Mouse (Mus musculus) hindbrain, embryonic 11.5 days (tissue): ENCODE results near the gene Mdga2. TPM values are rescaled to one million over a fixed set of nuclear protein-coding genes. Genes with fewer than 3 reads are reported as not detected.

ENCODE experiments used
- ATAC-seq: fragments of 200-750 bp; cut with Nextera tagmentation; 2 replicates; pipeline ENCODE4 v1.8.0; 2017; ENCODE audit warnings: mild to moderate bottlenecking, moderate TSS enrichment, moderate library complexity; ENCODE audit not compliant: low FRiP score
- DNase-seq: peaks from one replicate; pipeline ENCODE4 v3.0.0-alpha.2; 2015; ENCODE audit warnings: low spot score
- H3K27ac ChIP-seq: fragments of 300-500 bp; sonication (generic); 2 replicates; pipeline ENCODE4 v1.5.1; 2014; ENCODE audit warnings: mild to moderate bottlenecking, low read depth, low read length
- H3K27me3 ChIP-seq: fragments of 300-500 bp; sonication (generic); 2 replicates; pipeline ENCODE4 v1.6.1; 2014; ENCODE audit warnings: mild to moderate bottlenecking, low read length, moderate library complexity, mixed read lengths; ENCODE audit not compliant: control insufficient read depth, insufficient read depth
- H3K36me3 ChIP-seq: fragments of 300-500 bp; sonication (generic); 2 replicates; pipeline ENCODE4 v1.6.1; 2014; ENCODE audit warnings: mild to moderate bottlenecking, low read length, moderate library complexity, mixed read lengths; ENCODE audit not compliant: control insufficient read depth, insufficient read depth
- H3K4me1 ChIP-seq: fragments of 300-500 bp; sonication (generic); replicated peaks from 2 replicates; pipeline ENCODE4 v1.6.1; 2014; ENCODE audit warnings: low read length, mixed read lengths; ENCODE audit not compliant: control insufficient read depth, insufficient read depth
- H3K4me2 ChIP-seq: fragments of 300-500 bp; sonication (generic); replicated peaks from 2 replicates; pipeline ENCODE4 v1.6.1; 2014; ENCODE audit warnings: mild to moderate bottlenecking, low read depth, low read length
- H3K4me3 ChIP-seq: fragments of 300-500 bp; sonication (generic); 2 replicates; pipeline ENCODE4 v1.5.1; 2014; ENCODE audit warnings: low read depth, low read length
- H3K9ac ChIP-seq: fragments of 300-500 bp; sonication (generic); 2 replicates; pipeline ENCODE4 v1.6.1; 2014; ENCODE audit warnings: low read depth, low read length
- H3K9me3 ChIP-seq: fragments of 300-500 bp; sonication (generic); 2 replicates; pipeline ENCODE4 v1.6.1; 2016; ENCODE audit warnings: low read length; ENCODE audit not compliant: control insufficient read depth
- WGBS: fragments of 180-500 bp; shearing (Covaris S2); extraction: QIAGEN DNeasy Blood & Tissue Kit; methylation state at CpG from one replicate; pipeline ENCODE4 v1.1.7; 2014; 5-methylcytosine and 5-hydroxymethylcytosine counted together
- polyA plus RNA-seq: library from polyadenylated mRNA; unstranded; fragments of >200 nt; fragmentation: Nextera tagmentation; extraction: Ambion mirVana; gene quantifications from 2 replicates; pipeline ENCODE4 v1.2.1, GENCODE M21; 2014

The Mdga2 gene
- polyA plus RNA-seq, 1 experiment from 2014 or later, result 7.2 TPM

DNA sequence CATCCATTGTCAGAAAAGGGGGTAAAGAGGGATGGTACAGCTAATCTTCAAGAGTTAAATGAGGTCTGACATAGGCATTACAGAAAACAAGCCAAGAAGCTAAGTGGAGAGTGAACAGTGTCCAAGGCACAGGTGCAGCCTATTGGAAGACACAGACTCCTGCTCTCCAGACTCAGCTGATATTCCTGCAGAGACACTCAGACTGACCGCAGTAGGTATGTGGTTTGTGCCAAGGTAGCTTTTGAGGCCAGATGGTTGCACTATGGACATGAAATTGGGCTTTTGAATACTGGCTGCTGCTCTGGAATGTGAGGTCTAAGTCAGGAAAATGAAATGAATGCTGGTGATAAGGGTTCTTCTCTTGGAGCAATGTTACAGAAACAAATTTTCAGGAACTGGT lies 44.2 kb downstream of the Mdga2 start:
- WGBS, result 100% methylated on average over 1 of the region's 1 CpGs
- H3K27ac ChIP-seq, result no peak overlapping the region
- no peaks in the 10 kb centered on the region for H3K9me3 ChIP-seq
- H3K4me1 ChIP-seq, result no peaks in the 10 kb centered on the region
- H3K27me3 ChIP-seq, result no peaks in the 10 kb centered on the region
- ATAC-seq (no peak), DNase-seq (no peak)
- H3K4me3 ChIP-seq, result no peak overlapping the region
- no peak overlapping the region for H3K9ac ChIP-seq
- no peaks in the 10 kb centered on the region for H3K36me3 ChIP-seq
- no peak overlapping the region for H3K4me2 ChIP-seq

DNA sequence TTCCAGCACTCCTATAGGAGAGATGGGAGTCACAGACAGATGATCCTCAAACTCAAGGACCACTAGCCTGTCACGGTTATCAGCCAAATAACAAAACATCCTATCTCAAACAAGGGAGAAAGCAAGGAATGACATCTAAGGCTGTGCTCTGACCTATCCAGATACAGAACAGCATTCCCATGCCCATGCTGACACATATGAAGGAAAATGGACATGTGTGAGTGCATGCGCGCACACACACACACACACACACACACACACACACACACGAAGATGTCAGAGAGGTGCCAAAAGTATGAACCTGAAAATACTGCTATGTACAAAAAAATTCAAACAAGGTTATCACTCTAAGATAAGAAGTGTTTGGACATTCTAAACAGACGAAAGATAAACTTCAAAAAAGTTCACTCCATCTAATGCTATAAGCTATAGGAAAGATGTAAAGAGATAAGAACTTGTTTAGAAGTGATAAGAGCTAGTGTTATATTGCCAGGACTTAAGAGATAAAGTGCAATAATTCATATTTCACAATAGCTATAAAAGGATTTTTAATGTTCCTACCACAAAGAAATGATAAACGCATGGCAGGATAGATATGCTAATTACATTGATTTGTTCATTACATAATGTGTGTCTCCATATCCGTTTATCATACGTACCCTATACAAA lies 65.6 kb downstream of the Mdga2 start:
- DNase-seq, result no peak
- no peak for ATAC-seq
- Histone ChIP-seq H3K9me3 (no peaks in the 10 kb centered on the region), H3K36me3 (no peaks in the 10 kb centered on the region), H3K27ac (no peak overlapping the region), H3K4me3 (no peak overlapping the region), H3K4me1 (no peaks in the 10 kb centered on the region), H3K4me2 (no peak overlapping the region), H3K9ac (no peak overlapping the region), H3K27me3 (no peaks in the 10 kb centered on the region)
- WGBS, result 90% methylated on average over 8 of the region's 8 CpGs

- Histone ChIP-seq H3K4me3 (no peak overlapping the region), H3K27ac (no peak overlapping the region), H3K4me1 (no peaks in the 10 kb centered on the region), H3K9me3 (no peaks in the 10 kb centered on the region), H3K36me3 (no peaks in the 10 kb centered on the region), H3K4me2 (no peak overlapping the region), H3K27me3 (no peaks in the 10 kb centered on the region), H3K9ac (no peak overlapping the region)
- 59% methylated on average over 3 of the region's 3 CpGs for WGBS
- DNase-seq (no peak), ATAC-seq (no peak)
Measured at GRCm38 (mm10) chr12:67153077-67153476, 69.3 kb downstream of the Mdga2 start.

DNA sequence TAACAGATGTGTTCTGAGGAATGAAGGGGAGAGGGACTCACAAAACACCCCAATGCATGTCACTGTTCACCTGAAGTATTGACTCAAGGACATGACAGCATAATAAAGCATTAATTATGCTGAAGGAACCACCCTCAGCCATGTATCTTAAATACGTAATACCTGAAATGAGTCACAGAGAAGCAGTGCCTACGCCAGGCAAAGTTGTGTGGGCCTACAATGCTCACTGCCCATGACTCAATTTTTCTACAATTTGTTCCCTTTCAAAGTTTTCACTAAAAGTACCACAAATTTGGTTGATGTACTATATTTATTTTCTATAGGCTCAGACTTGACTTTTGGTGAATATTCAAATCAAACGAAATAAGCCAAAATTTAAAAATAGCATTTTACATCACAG lies 80.7 kb downstream of the Mdga2 start:
- no peak overlapping the region for H3K9ac ChIP-seq
- ATAC-seq, result no peak
- no peak overlapping the region for H3K4me2 ChIP-seq
- no peak overlapping the region for H3K4me3 ChIP-seq
- H3K9me3 ChIP-seq, result no peaks in the 10 kb centered on the region
- no peaks in the 10 kb centered on the region for H3K4me1 ChIP-seq
- H3K27ac ChIP-seq, result no peak overlapping the region
- no peaks in the 10 kb centered on the region for H3K36me3 ChIP-seq
- WGBS, result 92% methylated on average over 3 of the region's 3 CpGs
- H3K27me3 ChIP-seq, result no peaks in the 10 kb centered on the region
- no peak for DNase-seq

- no peak overlapping the region for H3K4me3 ChIP-seq
- H3K9me3 ChIP-seq, result no peaks in the 10 kb centered on the region
- H3K36me3 ChIP-seq, result no peaks in the 10 kb centered on the region
- H3K4me2 ChIP-seq, result no peak overlapping the region
- WGBS, result 91% methylated on average over 3 of the region's 3 CpGs
- H3K4me1 ChIP-seq, result no peaks in the 10 kb centered on the region
- H3K27me3 ChIP-seq, result no peaks in the 10 kb centered on the region
- no peak overlapping the region for H3K9ac ChIP-seq
- no peak for DNase-seq
- ATAC-seq, result no peak
- H3K27ac ChIP-seq, result no peak overlapping the region
Measured at GRCm38 (mm10) chr12:67140131-67140530, 82.2 kb downstream of the Mdga2 start.

- Histone ChIP-seq H3K4me1 (no peaks in the 10 kb centered on the region), H3K9me3 (no peaks in the 10 kb centered on the region), H3K27me3 (no peaks in the 10 kb centered on the region), H3K36me3 (no peaks in the 10 kb centered on the region), H3K9ac (no peak overlapping the region), H3K4me3 (no peak overlapping the region), H3K4me2 (no peak overlapping the region), H3K27ac (no peak overlapping the region)
- ATAC-seq (no peak), DNase-seq (no peak)
- WGBS, result 91% methylated on average over 2 of the region's 2 CpGs
Measured at GRCm38 (mm10) chr12:67127457-67127856, 94.9 kb downstream of the Mdga2 start.

DNA sequence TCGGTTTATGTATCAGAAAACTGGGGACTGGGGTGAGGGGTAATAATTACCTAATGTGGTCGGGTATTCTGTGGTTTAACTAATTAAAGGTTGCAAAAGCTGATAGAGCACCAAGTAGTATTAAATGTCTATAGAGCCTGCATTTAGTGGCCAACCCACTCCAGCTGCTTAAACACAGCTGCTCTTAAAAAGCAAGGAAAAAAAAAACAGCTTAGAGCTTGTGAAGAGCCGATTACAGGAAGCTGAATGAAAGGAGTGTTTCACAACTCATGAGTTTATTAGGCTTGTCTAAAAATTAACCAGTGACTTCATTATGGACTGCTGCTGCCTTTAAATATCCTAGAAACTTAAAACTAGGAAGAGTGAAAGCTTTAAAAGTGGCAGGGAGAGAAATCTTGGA lies 98.5 kb downstream of the Mdga2 start:
- Histone ChIP-seq H3K27me3 (no peaks in the 10 kb centered on the region), H3K4me3 (no peak overlapping the region), H3K4me1 (no peaks in the 10 kb centered on the region), H3K27ac (no peak overlapping the region), H3K9ac (no peak overlapping the region), H3K4me2 (no peak overlapping the region), H3K36me3 (no peaks in the 10 kb centered on the region), H3K9me3 (no peaks in the 10 kb centered on the region)
- 53% methylated on average over 3 of the region's 3 CpGs for WGBS
- DNase-seq (no peak), ATAC-seq (no peak)

- WGBS, result 86% methylated on average over 6 of the region's 6 CpGs
- H3K4me2 ChIP-seq, result no peak overlapping the region
- no peak overlapping the region for H3K27ac ChIP-seq
- H3K36me3 ChIP-seq, result no peaks in the 10 kb centered on the region
- H3K4me1 ChIP-seq, result no peaks in the 10 kb centered on the region
- H3K9me3 ChIP-seq, result no peaks in the 10 kb centered on the region
- no peak overlapping the region for H3K9ac ChIP-seq
- no peak overlapping the region for H3K4me3 ChIP-seq
- no peaks in the 10 kb centered on the region for H3K27me3 ChIP-seq
- no peak for DNase-seq
- no peak for ATAC-seq
Measured at GRCm38 (mm10) chr12:67118652-67119515, 103.5 kb downstream of the Mdga2 start.

GRCm38 (mm10) chr12:67104171-67104570 lies 118.2 kb downstream of the Mdga2 start:
- Histone ChIP-seq H3K9me3 (no peaks in the 10 kb centered on the region), H3K4me1 (no peaks in the 10 kb centered on the region), H3K27ac (no peak overlapping the region), H3K4me2 (no peak overlapping the region), H3K4me3 (no peak overlapping the region), H3K27me3 (no peaks in the 10 kb centered on the region), H3K36me3 (no peaks in the 10 kb centered on the region), H3K9ac (no peak overlapping the region)
- 88% methylated on average over 3 of the region's 3 CpGs for WGBS
- DNase-seq, result no peak
- no peak for ATAC-seq
